Mouse (Mus musculus) retina, postnatal 7 days (tissue): ENCODE results near the gene Iqcf6.

Experiments
- DNase-seq: peaks from one replicate; pipeline ENCODE4 v3.0.0-alpha.2; 2012; ENCODE audit warnings: low read depth, low spot score

Iqcf6 gene

GRCm38 (mm10) chr9:106657592-106657991, 31.2 kb downstream of the Iqcf6 start:
- DNase-seq, result no peak

- DNase-seq, result no peak
These were observed 33.1 kb downstream of the Iqcf6 start for GRCm38 (mm10) chr9:106659441-106659840.

- no peak for DNase-seq
These were observed 33.6 kb downstream of the Iqcf6 start for GRCm38 (mm10) chr9:106659935-106660334.

GRCm38 (mm10) chr9:106663200-106663599, 36.8 kb downstream of the Iqcf6 start:
- DNase-seq, result no peak

GRCm38 (mm10) chr9:106664433-106664832, 38.1 kb downstream of the Iqcf6 start:
- DNase-seq, result no peak

- no peak for DNase-seq
These were observed 38.5 kb downstream of the Iqcf6 start for GRCm38 (mm10) chr9:106664856-106665255.

- DNase-seq, result no peak
These were observed 47.5 kb downstream of the Iqcf6 start for GRCm38 (mm10) chr9:106673860-106674259.

GRCm38 (mm10) chr9:106675480-106675879, 49.1 kb downstream of the Iqcf6 start:
- peak; percentile 78 for DNase-seq

GRCm38 (mm10) chr9:106675965-106676364, 49.6 kb downstream of the Iqcf6 start:
- DNase-seq, result no peak

GRCm38 (mm10) chr9:106676571-106676970, 50.2 kb downstream of the Iqcf6 start:
- no peak for DNase-seq
